Mouse (Mus musculus) adrenal gland, postnatal 25 days (tissue): ENCODE measurements at regions not wholly inside any gene's neighbourhood (a gene's known extent, or its start where the extent isn't known, plus 50 kb on each side); places are given as distances from the start of the nearest gene placed in this dataset.
A peak's percentile ranks its signal among the peaks of the same experiment; 100 is the strongest.

ENCODE experiments used
- DNase-seq: peaks from one replicate; pipeline ENCODE4 v3.0.0; 2021; ENCODE audit warnings: mixed read lengths
- microRNA-seq, 2 experiments: library from miRNA; unstranded; fragments of <30 nt; microRNA quantifications; one replicate each; pipeline ENCODE4 v1.2.0; 2021

DNA sequence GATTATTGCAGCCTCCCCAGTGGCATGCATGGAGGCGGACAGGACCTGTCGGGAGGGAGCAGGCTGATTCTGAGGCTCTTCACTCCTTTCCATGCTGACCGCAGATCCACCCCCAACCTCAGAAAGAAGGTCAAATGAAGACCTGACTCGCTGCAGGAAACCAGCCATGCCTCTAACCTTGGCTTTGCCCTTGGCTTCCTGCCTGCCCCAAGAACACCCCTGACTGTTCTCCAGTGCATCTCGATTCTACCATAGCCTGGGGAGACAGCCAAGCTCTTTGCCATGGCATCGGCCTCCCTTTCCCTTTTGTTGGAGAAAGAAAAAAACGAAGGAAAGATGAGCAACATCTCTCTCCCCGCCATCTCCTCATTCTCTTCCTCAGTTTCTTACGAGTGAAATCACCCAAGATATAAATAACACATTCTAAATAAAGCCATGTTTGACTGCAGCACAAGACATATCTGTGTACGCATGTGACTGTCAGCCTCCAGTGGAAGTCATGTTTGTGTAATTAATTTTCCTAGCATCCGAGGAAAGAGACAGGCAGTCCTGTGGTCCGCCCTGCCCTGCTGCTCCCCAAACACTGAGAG, 102.4 kb upstream of the Sdk1 start:
- DNase-seq = peak; percentile 71

DNA sequence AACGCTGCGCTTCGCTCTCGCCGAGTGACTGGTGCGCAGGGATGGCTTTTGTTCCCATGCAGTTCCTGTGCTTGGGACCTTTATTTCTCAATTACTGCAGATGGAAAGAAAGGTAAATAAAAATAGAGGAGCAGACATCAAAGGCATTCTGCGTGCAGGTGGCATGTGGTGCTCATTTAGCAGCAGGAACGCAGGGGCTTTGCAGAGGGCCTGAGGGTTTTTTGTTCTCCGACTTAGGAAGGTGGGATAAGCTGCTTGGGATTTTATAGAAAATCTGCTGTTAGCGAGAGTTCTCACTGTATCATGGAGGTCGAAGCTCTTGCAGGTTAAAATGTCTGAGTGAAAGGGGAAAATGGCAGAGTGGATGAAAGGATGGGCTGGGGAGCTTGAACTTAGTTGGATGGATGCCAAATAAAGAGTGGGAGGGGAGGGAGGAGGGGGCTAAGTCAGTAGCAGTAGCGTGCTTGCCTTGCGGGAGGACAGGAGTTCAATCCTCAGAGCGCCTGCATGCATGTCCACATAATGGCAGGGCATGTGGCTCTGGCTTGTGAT, 101.9 kb upstream of the Sdk1 start:
- no peak for DNase-seq

DNA sequence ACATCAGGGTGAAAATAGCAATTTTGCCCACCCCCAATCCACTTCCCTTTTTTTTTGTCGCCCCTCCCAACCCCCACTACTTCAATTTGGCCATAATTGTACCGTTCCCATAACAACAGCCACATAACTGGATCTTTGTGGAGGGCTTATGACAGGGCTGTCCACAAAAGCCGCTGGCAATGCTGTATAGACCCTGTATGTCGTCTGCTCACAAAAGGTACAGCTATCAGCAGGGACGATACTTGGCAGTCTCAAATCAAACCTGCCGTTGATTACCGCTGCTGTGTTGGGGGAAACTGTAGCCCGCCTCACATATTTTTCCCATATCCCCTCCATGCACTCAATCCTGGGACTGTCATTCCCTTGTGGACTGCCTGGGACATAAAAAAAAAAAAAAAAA, 80.9 kb upstream of the Sdk1 start:
- DNase-seq = no peak

DNA sequence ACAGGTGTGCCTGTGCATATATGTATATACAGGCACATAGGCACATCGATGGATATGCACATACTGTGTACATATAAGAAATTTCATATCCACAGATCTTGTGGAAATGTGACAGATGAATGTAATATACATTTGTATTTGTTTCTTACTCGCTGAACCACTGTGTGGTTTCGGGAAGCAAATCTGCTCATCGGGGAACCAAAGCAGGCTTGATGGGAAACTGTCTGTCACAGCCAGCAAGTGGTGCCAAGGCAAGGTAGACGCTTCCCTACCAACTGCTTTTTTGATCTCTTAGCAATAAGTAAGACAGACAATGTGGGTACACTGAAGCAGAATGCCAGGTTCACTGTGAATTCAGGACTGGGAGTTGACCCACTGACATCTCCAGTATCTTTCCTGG, 80.3 kb upstream of the Sdk1 start:
- DNase-seq = no peak

DNA sequence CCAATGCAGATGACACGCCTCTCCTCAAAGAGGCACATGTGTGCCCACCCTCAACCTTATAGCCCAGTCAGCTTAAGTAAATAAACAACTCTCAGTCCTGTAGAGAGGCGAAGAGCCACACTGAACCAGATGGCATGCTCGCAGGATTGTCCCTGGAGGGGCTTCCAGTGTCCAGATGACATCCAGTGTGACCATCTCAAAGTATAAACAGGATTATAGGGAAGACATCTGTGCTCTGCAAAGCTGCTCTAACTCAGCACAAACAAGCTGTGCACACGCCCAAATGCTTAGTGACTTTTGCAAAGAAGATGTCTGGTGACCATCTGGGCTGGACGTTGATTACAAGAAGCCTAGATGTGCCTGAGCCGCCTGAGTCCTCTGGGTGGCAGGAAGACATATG, 58.8 kb upstream of the Sdk1 start:
- DNase-seq = no peak

DNA sequence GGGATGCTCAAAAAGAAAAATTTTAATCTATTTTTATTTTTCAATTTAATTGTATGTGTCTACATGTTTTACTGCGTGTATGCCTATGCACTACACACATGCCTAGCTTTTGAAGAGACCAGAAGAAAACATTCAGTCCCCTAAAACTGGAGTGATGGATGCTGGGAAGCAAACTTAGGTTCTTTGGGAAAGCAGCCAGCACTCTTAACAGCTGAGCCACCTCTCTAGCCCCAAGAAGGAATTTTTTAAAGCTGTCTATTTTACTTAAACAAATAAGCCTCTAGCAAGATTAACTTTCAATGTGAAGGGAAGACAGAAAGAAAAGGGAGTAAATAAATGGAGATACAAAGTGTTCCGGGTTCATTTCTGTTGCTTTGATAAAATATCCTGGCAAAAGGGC, 52.3 kb upstream of the Sdk1 start:
- no peak for DNase-seq

Small RNA genes lying in the stretch of these regions (microRNA-seq; reads per million reads assigned to microRNA genes)
- gene Gm26113 = 0 reads per million in 2 experiments
